Mouse (Mus musculus): ENCODE data around the gene Rpl18a. TPM values are rescaled to one million over a fixed set of nuclear protein-coding genes. Genes with fewer than 3 reads are reported as not detected.

The Rpl18a gene
- total RNA-seq, 2 experiments from 2014 or later = 690 to 725 TPM

GRCm38 (mm10) chr8:70905463-70905830 is 8.2 kb upstream of the Rpl18a start:
- intact Hi-C loops (cut with DNase I) = no loop called here
- DNase-seq (ENCODE audit: extremely low spot score in 1 of 2, low spot score in 2 of 2) = no peak

- intact Hi-C loops (cut with DNase I) = no loop called here
- DNase-seq (ENCODE audit: extremely low spot score in 1 of 2, low spot score in 2 of 2) = peak in 1 of 2 experiments; percentile 25
These were observed 7.3 kb upstream of the Rpl18a start for GRCm38 (mm10) chr8:70904532-70904931.

DNA sequence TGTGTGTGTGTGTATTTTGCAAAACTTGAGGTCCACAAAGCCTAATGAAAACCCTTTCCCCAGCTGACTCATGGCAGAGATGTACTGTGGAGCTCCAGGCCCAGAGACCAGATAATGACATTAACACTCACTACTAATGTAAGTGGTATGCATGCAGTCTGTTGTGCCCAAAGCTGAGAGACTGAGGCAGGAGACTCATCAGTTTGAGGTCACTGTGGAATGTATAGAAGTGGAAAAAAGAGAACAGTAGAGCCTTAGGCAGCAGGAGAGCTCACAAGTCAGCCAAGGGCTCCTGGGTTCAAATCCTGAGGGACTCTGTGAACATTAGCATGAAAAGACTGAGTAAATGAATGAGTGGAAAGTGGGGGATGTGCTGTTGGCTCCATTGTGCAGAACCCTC is 6.4 kb upstream of the Rpl18a start:
- DNase-seq (ENCODE audit: extremely low spot score in 1 of 2, low spot score in 2 of 2) = no peak
- intact Hi-C loops (cut with DNase I) = no loop called here

DNA sequence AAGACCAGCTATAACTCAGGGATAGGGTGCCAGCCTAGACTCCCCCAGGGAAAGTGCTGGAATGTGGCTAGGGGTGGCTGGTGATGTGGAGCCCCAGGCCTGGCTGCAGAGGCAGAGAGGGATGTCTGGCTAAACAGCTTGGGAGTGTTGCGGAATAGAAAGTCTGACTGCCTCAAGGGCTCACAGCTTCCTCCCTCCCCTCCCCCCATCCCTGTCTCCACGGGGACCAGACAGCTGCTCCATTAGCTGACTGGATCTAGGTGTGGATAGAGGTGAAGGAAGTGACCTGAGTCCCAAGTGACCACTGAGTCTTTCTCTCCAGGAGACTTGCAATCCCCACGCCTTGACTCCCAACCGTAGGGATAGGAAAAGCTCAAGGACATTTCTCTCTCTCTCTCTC is 5.9 kb upstream of the Rpl18a start:
- peak in 1 of 2 experiments; percentile 28 for DNase-seq (ENCODE audit: extremely low spot score in 1 of 2, low spot score in 2 of 2)
- intact Hi-C loops (cut with DNase I) = no loop called here

GRCm38 (mm10) chr8:70902211-70902610 is 5.0 kb upstream of the Rpl18a start:
- intact Hi-C loops (cut with DNase I) = no loop called here
- peak in 1 of 2 experiments; percentile 30 for DNase-seq (ENCODE audit: extremely low spot score in 1 of 2, low spot score in 2 of 2)

DNA sequence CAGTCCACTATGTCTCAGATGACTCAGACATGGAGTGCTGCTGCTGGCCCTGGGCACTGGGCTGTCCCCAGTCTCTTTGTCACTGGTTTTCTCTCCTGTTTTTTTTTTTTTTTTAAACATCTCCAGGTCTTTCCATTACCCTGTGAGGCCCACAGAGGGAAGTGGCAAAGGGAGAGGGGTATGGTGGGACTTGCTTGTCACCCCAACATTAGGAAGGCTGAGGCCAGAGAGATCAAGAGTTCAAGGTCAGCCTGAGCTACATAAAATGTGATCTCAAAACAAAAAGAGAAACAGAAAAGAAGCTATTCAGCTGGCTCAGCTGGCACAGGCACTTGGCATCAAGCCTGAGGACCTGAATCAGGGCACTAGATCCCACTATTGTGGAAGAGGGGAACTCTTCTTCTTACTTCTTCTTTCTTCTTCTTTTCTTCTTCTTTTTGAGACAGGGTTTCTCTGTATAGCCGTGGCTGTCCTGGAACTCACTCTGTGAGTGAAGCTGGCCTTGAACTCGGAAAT is 3.7 kb upstream of the Rpl18a start:
- intact Hi-C loops (cut with DNase I) = no loop called here
- peak in 1 of 2 experiments; percentile 27 for DNase-seq (ENCODE audit: extremely low spot score in 1 of 2, low spot score in 2 of 2)

DNA sequence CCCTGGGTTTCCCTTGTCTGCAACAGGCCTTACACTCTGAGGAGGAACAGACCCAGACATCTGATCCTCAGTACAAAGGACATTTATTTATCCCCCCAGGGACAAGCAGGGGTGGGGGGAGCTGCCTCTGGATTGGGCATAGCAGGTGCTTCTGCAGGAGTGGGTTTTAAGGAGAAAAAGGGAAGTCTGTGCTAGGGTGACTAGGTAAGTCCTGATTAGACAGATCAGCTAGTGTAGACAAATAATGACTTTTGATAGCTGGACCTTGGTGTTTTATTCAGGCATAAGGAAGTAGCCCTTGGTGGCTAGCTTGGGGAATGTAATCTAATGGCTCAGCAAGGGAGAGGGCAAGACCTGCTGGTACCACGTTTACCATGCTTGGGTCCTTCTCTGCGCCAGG is 2.0 kb upstream of the Rpl18a start:
- intact Hi-C loops (cut with DNase I) = loop anchor here (5.0 kb wide), 1 partner anchor 478 kb away; no protein-coding TSS in a partner anchor
- no peak for DNase-seq (ENCODE audit: extremely low spot score in 1 of 2, low spot score in 2 of 2)

DNA sequence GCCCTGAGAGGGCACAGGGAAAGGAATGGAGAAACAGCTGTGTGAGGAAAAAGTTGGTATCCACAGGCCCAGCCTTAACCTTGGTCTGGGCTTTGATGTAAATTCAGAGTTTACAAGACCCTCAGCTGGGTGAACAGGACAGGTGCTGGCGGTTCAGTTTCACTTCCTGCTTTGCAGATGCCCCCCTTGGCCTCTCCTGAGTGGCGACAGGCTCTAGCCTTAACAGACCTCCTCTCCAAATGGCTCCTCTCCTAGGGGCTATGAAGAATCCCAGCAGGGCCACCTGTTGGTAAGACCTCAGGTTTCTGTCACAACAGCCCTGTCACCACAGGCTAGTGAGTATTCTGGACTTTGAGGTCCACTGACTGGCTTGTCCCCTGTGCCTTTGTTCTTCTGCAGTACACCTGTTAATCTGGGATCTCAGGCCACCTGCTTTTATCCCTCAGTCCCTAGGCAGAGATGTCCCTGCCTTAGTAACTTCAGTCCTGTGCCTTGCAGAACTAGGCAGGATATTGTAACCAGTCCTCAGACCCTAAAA is 1.5 kb upstream of the Rpl18a start:
- DNase-seq (ENCODE audit: extremely low spot score in 1 of 2, low spot score in 2 of 2) = no peak
- intact Hi-C loops (cut with DNase I) = loop anchor here (5.0 kb wide), 1 partner anchor 479 kb away; no protein-coding TSS in a partner anchor

DNA sequence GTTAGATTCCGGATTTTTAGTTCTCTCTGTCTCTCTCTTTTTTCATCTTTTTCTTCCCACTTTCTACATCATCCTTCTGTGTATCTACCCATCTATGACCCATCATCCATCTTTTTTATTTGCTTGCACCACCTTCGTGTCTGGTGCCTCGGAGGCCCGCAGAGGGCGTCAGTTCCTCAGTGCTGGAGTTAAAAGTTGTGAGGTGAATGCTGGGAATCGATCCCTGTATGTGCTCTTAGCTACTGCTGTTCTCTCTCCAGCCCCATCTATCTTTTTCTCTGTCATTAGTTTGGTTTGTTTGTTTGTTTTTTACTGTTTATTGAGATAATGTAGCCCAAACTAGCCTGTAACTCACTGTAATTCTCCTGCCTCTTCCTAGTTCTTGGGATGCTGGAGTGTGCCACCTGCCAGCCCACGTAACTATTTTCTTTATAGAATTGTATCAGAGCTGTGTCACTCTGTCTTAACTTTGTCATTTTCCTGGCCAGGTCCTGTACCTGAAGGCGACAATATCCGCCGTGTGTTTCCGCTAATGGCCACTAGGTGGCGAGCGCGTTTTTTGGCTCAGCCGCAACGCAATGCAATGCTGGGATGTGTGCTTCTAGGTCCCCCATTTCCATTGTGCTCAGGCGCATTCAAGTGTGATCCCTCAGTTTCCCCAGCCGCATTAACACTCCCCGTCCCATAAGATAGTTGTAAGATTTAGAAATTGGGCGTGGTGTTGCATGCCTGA is 635 bp upstream of the Rpl18a start:
- intact Hi-C loops (cut with DNase I) = loop anchor here (5.0 kb wide), 1 partner anchor 479 kb away; no protein-coding TSS in a partner anchor
- peak; percentile 78 to 84 for DNase-seq (ENCODE audit: extremely low spot score in 1 of 2, low spot score in 2 of 2)

DNA sequence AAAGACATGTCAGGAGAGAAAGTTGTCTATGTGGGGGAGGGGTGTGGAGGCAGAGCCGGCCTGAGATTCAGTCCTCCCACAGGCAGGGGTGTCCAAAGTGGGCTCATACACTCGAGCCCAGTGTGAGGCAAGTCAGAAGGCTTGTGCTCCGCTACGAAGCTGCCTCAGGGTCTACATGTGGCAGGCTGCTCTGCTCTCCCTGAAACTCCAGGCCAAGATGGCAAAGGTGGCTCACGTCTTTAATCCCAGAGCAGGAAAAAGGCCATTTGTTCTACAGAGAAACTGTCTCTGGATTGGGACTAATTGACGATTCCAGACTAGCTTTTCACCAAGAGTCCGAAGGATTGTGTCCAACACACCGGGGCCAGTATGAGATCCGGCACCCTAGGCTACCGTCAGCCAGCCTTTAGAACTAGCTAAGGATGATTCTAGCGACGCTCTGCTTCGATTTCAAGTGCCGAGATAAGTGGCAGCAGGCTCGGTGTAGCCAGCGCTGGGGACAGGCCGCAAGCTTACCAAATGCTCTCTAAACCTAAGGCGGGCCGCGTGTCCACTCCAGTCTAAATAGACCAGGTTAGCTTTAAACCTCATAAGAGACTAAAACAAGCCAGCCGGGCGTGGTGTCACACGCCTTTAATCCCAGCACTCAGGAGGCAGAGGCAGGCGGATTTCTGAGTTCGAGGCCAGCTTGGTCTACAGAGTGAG is 744 bp downstream of the Rpl18a start:
- intact Hi-C loops (cut with DNase I) = loop anchor here (5.0 kb wide), 1 partner anchor 481 kb away; no protein-coding TSS in a partner anchor
- peak in 1 of 2 experiments; percentile 35 for DNase-seq (ENCODE audit: extremely low spot score in 1 of 2, low spot score in 2 of 2)

GRCm38 (mm10) chr8:70895571-70896259 is 1.5 kb downstream of the Rpl18a start:
- intact Hi-C loops (cut with DNase I) = loop anchor here (5.0 kb wide), 1 partner anchor 482 kb away; no protein-coding TSS in a partner anchor
- peak in 1 of 2 experiments; percentile 27 for DNase-seq (ENCODE audit: extremely low spot score in 1 of 2, low spot score in 2 of 2)

DNA sequence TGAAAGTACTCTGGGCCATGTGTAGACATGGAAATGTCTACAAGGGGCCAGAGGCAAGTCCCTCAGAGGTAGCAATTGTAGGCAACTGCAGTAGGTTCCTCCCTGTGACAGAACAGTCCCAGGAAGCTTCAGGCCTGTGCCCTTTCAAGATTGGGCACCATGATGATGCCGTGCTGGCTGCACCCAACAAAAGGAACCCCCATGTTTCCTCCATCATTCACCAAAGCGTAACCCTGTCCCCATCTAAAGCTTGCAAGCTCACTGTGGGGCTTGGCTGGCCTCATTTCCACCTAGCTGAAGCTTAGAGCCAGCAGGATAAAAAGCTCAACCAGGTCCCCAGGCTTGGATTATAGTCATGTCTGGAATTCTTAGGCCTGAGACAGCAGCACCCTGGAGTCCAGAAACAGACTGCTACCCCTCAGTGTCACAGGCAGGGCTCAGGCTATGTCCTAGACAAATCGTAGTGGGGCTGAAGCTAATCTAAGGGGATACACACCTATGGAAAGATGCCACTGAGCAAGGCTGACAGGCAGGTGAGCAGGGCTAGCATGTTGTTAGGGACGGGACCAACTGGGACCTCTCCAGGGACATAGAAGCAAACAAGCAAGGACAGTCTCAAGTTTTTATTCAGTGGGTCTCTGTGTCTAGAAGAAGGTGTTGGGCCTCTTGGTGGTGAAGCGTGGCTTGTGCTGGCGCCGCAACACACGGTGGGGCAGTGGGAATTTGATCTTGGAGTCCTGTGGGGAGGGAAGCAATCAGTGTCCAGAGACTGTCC is 2.3 kb downstream of the Rpl18a start:
- intact Hi-C loops (cut with DNase I) = loop anchor here (5.0 kb wide), 1 partner anchor 482 kb away; no protein-coding TSS in a partner anchor

DNA sequence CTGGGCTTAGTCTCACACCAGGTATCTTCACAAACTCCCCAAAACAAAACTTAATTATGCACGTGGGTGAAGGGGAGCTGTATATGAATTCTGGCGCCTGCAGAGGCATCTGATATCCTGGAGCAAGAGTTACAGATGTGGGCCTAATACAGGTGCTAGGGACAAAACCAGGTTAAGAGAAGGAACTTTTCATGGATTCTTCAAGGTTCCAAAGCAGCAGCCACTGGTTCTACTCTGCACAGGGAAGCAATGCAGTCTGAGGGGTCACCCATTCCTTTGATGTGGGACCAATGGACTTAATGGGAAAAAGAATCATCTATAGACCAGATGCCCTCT is 2.9 kb downstream of the Rpl18a start:
- DNase-seq (ENCODE audit: extremely low spot score in 1 of 2, low spot score in 2 of 2) = no peak
- intact Hi-C loops (cut with DNase I) = no loop called here

More for the DNA sequence above, 2.3 kb downstream of the Rpl18a start:
- DNase-seq (ENCODE audit: extremely low spot score in 1 of 2, low spot score in 2 of 2) = no peak

- intact Hi-C loops (cut with DNase I) = no loop called here
- peak; percentile 71 to 87 for DNase-seq (ENCODE audit: extremely low spot score in 1 of 2, low spot score in 2 of 2)
These were observed 3.4 kb downstream of the Rpl18a start for GRCm38 (mm10) chr8:70893656-70894384.

DNA sequence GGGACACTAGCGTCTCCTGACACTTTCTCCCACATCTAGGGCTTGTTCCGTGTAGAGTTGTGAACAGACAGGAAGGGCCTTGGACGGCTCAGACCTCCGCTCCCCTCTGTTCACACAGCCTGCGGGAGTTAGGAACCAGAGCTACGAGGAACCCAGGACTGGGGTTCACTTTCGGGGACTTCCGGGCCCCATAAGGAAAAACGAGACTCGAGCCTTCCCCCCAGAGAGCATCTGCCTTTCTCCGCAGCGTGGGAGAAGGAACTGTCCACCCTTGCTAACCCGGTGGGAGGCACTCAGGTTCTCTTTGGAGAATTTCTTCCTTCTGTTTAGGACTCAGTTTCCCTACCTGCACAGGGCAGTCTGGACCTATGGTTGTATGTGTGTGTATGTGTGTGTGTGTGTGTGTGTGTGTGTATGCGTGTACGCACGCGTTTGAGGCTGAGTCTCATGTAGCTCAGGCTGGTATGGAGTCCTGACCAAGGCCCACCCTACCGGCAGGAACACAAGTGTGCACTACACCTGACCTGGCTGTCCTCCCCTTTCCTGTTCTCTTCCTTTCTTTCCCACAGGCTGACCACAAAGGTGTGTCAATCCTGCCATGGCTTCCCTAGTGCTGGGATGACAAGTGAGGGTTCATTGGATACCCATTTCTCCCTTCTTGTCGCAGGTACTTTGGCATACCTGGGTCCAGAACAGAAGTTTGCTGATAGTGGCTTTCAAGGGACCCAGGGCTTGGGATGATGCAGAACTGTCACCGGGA is 4.1 kb downstream of the Rpl18a start:
- DNase-seq (ENCODE audit: extremely low spot score in 1 of 2, low spot score in 2 of 2) = no peak
- intact Hi-C loops (cut with DNase I) = no loop called here

- intact Hi-C loops (cut with DNase I) = no loop called here
These were observed 5.0 kb downstream of the Rpl18a start, which contains the start of gene Slc5a5 for GRCm38 (mm10) chr8:70892022-70892895. TSS of gene Slc5a5 (minus strand) at chr8:70892757.

More at GRCm38 (mm10) chr8:70892022-70892895, 5.0 kb downstream of the Rpl18a start, which contains the start of gene Slc5a5:
- DNase-seq (ENCODE audit: extremely low spot score in 1 of 2, low spot score in 2 of 2) = peak in 1 of 2 experiments; percentile 42

All from left cerebral cortex, postnatal 10 days (tissue).